Mouse (Mus musculus): ENCODE results near the gene 6820408C15Rik. TPM values are rescaled to one million over a fixed set of nuclear protein-coding genes. Genes with fewer than 3 reads are reported as not detected.

6820408C15Rik gene
- polyA plus RNA-seq, 1 experiment: 0.12 TPM

DNA sequence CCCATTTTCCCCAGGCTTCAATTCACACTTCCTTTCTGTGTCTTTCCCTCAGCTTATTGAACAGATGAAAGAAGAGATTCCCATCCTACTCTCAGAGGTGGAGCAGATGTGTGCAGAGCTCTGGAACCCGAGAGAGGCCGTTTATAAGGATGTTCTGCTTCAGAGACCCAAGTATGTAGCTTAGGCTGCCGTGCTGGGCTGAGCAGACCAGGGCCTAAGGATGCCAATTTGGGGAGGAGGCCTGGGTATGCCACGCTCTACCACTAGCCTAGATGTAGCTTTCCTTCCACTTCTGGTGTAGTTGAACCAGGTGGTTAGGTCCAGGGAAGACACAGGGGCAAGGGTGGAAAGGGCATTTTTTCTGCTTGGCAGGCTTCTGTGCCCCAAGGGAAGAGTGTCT is 26.9 kb downstream of the 6820408C15Rik start:
- DNase-seq (ENCODE audit: low read depth in 1 of 2, low spot score in 2 of 2): no peak
- Histone ChIP-seq H3K27me3 (ENCODE audit: control insufficient read depth, insufficient read depth, low read length) (no peaks in the 10 kb centered on the region), H3K36me3 (ENCODE audit: control insufficient read depth, insufficient read depth, low read length) (no peaks in the 10 kb centered on the region), H3K27ac (ENCODE audit: insufficient read depth, low read length) (no peak overlapping the region), H3K4me1 (ENCODE audit: control insufficient read depth, insufficient read depth, insufficient read length) (no peaks in the 10 kb centered on the region; the same call in 1 of the 2 replicates), H3K4me3 (ENCODE audit: extremely low read depth, insufficient read depth, insufficient read length) (no peak overlapping the region)
- TF ChIP-seq POLR2A (IDR thresholded peaks at IDR 0.05; ENCODE audit: low read depth, low read length) (no peak), CTCF (IDR thresholded peaks at IDR 0.05; ENCODE audit: extremely low read depth, insufficient read depth, insufficient read length, insufficient replicate concordance) (no peak)
- 83% methylated on average over 4 of the region's 4 CpGs for WGBS

GRCm38 (mm10) chr2:152443281-152443680 is 27.9 kb downstream of the 6820408C15Rik start:
- TF ChIP-seq CTCF (IDR thresholded peaks at IDR 0.05; ENCODE audit: extremely low read depth, insufficient read depth, insufficient read length, insufficient replicate concordance) (no peak), POLR2A (IDR thresholded peaks at IDR 0.05; ENCODE audit: low read depth, low read length) (no peak)
- Histone ChIP-seq H3K36me3 (ENCODE audit: control insufficient read depth, insufficient read depth, low read length) (no peaks in the 10 kb centered on the region), H3K4me3 (ENCODE audit: extremely low read depth, insufficient read depth, insufficient read length) (no peak overlapping the region), H3K4me1 (ENCODE audit: control insufficient read depth, insufficient read depth, insufficient read length) (no peaks in the 10 kb centered on the region), H3K27me3 (ENCODE audit: control insufficient read depth, insufficient read depth, low read length) (no peaks in the 10 kb centered on the region), H3K27ac (ENCODE audit: insufficient read depth, low read length) (no peak overlapping the region)
- no peak for DNase-seq (ENCODE audit: low read depth in 1 of 2, low spot score in 2 of 2)
- WGBS: 92% methylated on average over 8 of the region's 8 CpGs

DNA sequence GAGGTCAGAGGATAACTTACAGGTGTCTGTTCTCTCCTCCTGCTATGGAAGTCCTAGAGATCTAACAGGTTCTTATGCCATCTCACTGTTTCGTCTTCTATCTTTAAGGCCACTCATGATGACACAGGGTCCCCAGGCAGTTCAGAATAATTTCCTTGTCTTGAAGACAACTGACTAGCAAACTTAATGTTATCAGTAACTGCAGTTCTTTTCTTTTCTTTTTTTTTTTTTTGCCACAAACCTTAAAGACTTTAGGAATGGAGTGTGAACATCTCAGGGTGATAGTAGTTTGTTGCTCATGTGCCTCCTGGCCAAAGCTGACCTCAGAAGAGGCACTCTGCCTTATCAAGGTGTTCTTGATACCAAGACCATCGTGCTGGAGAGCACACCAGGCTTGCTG is 31.3 kb downstream of the 6820408C15Rik start:
- 47% methylated on average over 2 of the region's 2 CpGs for WGBS
- TF ChIP-seq POLR2A (IDR thresholded peaks at IDR 0.05; ENCODE audit: low read depth, low read length) (no peak), CTCF (IDR thresholded peaks at IDR 0.05; ENCODE audit: extremely low read depth, insufficient read depth, insufficient read length, insufficient replicate concordance) (no peak)
- Histone ChIP-seq H3K4me3 (ENCODE audit: extremely low read depth, insufficient read depth, insufficient read length) (no peak overlapping the region), H3K27me3 (ENCODE audit: control insufficient read depth, insufficient read depth, low read length) (no peaks in the 10 kb centered on the region), H3K4me1 (ENCODE audit: control insufficient read depth, insufficient read depth, insufficient read length) (no peaks in the 10 kb centered on the region), H3K36me3 (ENCODE audit: control insufficient read depth, insufficient read depth, low read length) (no peaks in the 10 kb centered on the region), H3K27ac (ENCODE audit: insufficient read depth, low read length) (no peak overlapping the region)
- DNase-seq (ENCODE audit: low read depth in 1 of 2, low spot score in 2 of 2): no peak

GRCm38 (mm10) chr2:152447461-152447860 is 32.1 kb downstream of the 6820408C15Rik start:
- TF ChIP-seq POLR2A (IDR thresholded peaks at IDR 0.05; ENCODE audit: low read depth, low read length) (no peak), CTCF (IDR thresholded peaks at IDR 0.05; ENCODE audit: extremely low read depth, insufficient read depth, insufficient read length, insufficient replicate concordance) (no peak)
- Histone ChIP-seq H3K4me1 (ENCODE audit: control insufficient read depth, insufficient read depth, insufficient read length) (no peaks in the 10 kb centered on the region), H3K4me3 (ENCODE audit: extremely low read depth, insufficient read depth, insufficient read length) (no peak overlapping the region), H3K27me3 (ENCODE audit: control insufficient read depth, insufficient read depth, low read length) (no peaks in the 10 kb centered on the region), H3K36me3 (ENCODE audit: control insufficient read depth, insufficient read depth, low read length) (no peaks in the 10 kb centered on the region), H3K27ac (ENCODE audit: insufficient read depth, low read length) (no peak overlapping the region)
- DNase-seq (ENCODE audit: low read depth in 1 of 2, low spot score in 2 of 2): no peak
- WGBS: 76% methylated on average over 5 of the region's 5 CpGs

DNA sequence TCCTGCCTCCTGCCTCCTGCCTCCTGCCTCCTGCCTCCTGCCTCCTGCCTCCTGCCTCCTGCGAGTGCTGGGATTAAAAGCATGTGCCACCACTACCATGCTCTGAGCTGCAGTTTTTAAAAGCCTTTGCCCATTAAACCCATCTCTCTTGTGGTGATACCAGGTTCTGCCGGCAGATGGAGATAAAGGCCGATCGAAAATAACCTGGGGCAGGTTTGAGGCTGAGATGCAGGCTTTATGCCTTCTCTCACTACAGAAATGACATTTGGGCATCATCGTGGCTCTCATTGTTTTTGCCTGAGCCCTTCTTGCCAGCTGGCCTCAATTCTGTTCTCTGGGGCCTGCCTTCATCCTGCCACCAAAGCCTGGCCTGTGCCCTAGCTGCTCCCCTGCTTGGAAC is 34.9 kb downstream of the 6820408C15Rik start:
- H3K27ac ChIP-seq (ENCODE audit: insufficient read depth, low read length): no peak overlapping the region
- H3K4me1 ChIP-seq (ENCODE audit: control insufficient read depth, insufficient read depth, insufficient read length): no peaks in the 10 kb centered on the region
- no peak for TF ChIP-seq POLR2A (IDR thresholded peaks at IDR 0.05; ENCODE audit: low read depth, low read length)
- no peak for TF ChIP-seq CTCF (IDR thresholded peaks at IDR 0.05; ENCODE audit: extremely low read depth, insufficient read depth, insufficient read length, insufficient replicate concordance)
- 4% methylated on average over 5 of the region's 5 CpGs for WGBS
- peak in 1 of 2 experiments; percentile 26 for DNase-seq (ENCODE audit: low read depth in 1 of 2, low spot score in 2 of 2)
- H3K4me3 ChIP-seq (ENCODE audit: extremely low read depth, insufficient read depth, insufficient read length): no peak overlapping the region
- H3K36me3 ChIP-seq (ENCODE audit: control insufficient read depth, insufficient read depth, low read length): no peaks in the 10 kb centered on the region
- no peaks in the 10 kb centered on the region for H3K27me3 ChIP-seq (ENCODE audit: control insufficient read depth, insufficient read depth, low read length)

DNA sequence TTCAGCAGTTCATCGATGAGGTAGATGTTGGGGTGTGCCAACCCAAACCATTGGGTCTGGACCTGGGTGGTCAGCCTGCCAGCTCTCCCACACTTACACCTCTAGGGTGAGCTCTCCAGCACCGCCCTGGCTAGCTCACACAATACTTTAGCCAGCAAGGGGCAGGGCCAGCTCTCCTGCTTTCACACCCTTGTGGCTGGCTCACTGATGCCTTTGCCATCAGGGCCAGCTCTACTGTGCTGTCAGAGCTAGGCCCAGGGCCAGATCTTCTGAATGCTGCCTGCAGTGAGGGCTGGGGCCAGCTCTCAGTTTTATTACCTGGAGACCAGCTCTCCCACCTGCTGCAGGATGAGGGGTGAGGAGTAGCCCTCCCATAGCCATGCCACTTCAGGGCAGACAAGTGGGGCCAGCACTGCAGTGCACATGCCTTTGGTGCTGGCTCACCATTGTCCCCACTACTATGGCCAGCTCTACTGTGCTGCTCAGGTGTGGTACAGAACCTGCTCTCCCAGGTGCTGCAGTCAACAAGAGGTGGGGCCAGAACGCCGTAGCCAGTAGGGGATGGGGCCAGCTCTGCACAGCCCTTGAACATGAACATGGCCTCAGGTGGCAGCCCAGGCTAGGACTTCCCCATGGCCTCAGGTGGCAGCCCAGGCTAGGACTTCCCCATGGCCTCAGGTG is 36.9 kb downstream of the 6820408C15Rik start:
- Histone ChIP-seq H3K27ac (ENCODE audit: insufficient read depth, low read length) (no peak overlapping the region), H3K4me3 (ENCODE audit: extremely low read depth, insufficient read depth, insufficient read length) (no peak overlapping the region), H3K27me3 (ENCODE audit: control insufficient read depth, insufficient read depth, low read length) (no peaks in the 10 kb centered on the region), H3K4me1 (ENCODE audit: control insufficient read depth, insufficient read depth, insufficient read length) (no peaks in the 10 kb centered on the region), H3K36me3 (ENCODE audit: control insufficient read depth, insufficient read depth, low read length) (no peaks in the 10 kb centered on the region)
- TF ChIP-seq POLR2A (IDR thresholded peaks at IDR 0.05; ENCODE audit: low read depth, low read length) (no peak), CTCF (IDR thresholded peaks at IDR 0.05; ENCODE audit: extremely low read depth, insufficient read depth, insufficient read length, insufficient replicate concordance) (no peak)
- DNase-seq (ENCODE audit: low read depth in 1 of 2, low spot score in 2 of 2): no peak
- 81% methylated on average over 4 of the region's 4 CpGs for WGBS

DNA sequence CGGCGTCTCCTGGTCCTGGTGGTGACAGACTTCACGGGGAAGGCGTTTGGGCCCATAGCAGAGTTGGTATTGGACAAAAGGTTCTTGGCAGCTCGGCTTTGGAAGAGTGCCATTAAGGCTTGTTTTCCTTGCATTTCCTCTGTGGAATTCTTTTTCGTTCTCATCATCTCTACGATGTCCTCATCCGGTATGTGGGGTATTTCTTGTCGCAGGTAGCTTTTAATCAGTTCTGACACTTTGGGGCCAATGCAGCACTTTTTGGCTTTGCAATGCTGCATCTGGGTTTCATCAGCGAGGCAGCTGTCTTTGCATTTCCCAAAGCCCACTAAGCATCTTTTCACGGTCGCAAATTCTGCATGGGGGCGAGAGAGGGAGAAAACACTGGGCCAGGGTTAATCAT is 43.9 kb downstream of the 6820408C15Rik start:
- no peaks in the 10 kb centered on the region for H3K36me3 ChIP-seq (ENCODE audit: control insufficient read depth, insufficient read depth, low read length)
- no peak overlapping the region for H3K27ac ChIP-seq (ENCODE audit: insufficient read depth, low read length)
- H3K27me3 ChIP-seq (ENCODE audit: control insufficient read depth, insufficient read depth, low read length): no peaks in the 10 kb centered on the region
- WGBS: 76% methylated on average over 13 of the region's 13 CpGs
- no peaks in the 10 kb centered on the region for H3K4me1 ChIP-seq (ENCODE audit: control insufficient read depth, insufficient read depth, insufficient read length)
- no peak for DNase-seq (ENCODE audit: low read depth in 1 of 2, low spot score in 2 of 2)
- no peak for TF ChIP-seq POLR2A (IDR thresholded peaks at IDR 0.05; ENCODE audit: low read depth, low read length)
- no peak for TF ChIP-seq CTCF (IDR thresholded peaks at IDR 0.05; ENCODE audit: extremely low read depth, insufficient read depth, insufficient read length, insufficient replicate concordance)
- no peak overlapping the region for H3K4me3 ChIP-seq (ENCODE audit: extremely low read depth, insufficient read depth, insufficient read length)

Data from spleen, adult 2 months (tissue).